Mouse (Mus musculus): ENCODE measurements around the gene Hectd1. TPM values are rescaled to one million over a fixed set of nuclear protein-coding genes. Genes with fewer than 3 reads are reported as not detected.
A peak's percentile ranks its signal among the peaks of the same experiment; 100 is the strongest.

Hectd1 gene
- polyA plus RNA-seq, 1 experiment from 2014 or later = 44.9 TPM

GRCm38 (mm10) chr12:51855872-51856271 lies 26.5 kb upstream of the Hectd1 start:
- Histone ChIP-seq H3K9me3 (no peaks in the 10 kb centered on the region), H3K27ac (no peak overlapping the region), H3K27me3 (no peaks in the 10 kb centered on the region), H3K4me3 (replicated peaks) (no peak overlapping the region), H3K36me3 (replicated peaks) (no peaks in the 10 kb centered on the region), H3K4me2 (no peak overlapping the region), H3K9ac (no peak overlapping the region), H3K4me1 (no peaks in the 10 kb centered on the region)
- 99% methylated on average over 2 of the region's 2 CpGs for WGBS
- no peak for ATAC-seq (ENCODE audit: low FRiP score)

GRCm38 (mm10) chr12:51855453-51855852 lies 26.1 kb upstream of the Hectd1 start:
- Histone ChIP-seq H3K9me3 (no peaks in the 10 kb centered on the region), H3K36me3 (replicated peaks) (no peaks in the 10 kb centered on the region), H3K4me1 (no peaks in the 10 kb centered on the region), H3K27me3 (no peaks in the 10 kb centered on the region), H3K27ac (no peak overlapping the region), H3K4me2 (no peak overlapping the region), H3K9ac (no peak overlapping the region), H3K4me3 (replicated peaks) (no peak overlapping the region)
- no peak for ATAC-seq (ENCODE audit: low FRiP score)
- WGBS = 71% methylated on average over 7 of the region's 7 CpGs

DNA sequence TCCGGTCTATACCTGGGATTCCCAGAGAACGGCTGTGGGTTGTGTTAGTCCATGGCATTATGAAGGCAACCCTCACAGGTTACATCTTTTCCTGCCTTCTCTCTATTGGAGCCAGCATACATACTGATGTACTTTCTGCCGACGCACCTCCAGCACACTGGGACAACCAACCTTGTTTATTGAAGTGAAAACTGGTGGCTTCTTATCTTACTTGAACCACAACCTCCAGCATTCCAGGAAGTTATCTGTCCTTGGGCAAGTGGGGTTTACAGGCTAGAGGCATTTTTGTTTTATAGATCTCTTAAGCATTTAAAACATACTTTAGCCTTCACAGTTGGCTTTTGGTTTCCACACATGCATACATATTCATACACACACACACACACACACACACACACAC lies 22.3 kb upstream of the Hectd1 start:
- Histone ChIP-seq H3K9me3 (no peaks in the 10 kb centered on the region), H3K27me3 (no peaks in the 10 kb centered on the region), H3K36me3 (replicated peaks) (no peaks in the 10 kb centered on the region), H3K4me1 (no peaks in the 10 kb centered on the region), H3K27ac (no peak overlapping the region), H3K9ac (no peak overlapping the region), H3K4me3 (replicated peaks) (no peak overlapping the region), H3K4me2 (no peak overlapping the region)
- no peak for ATAC-seq (ENCODE audit: low FRiP score)
- 87% methylated on average over 4 of the region's 4 CpGs for WGBS

GRCm38 (mm10) chr12:51851155-51851554 lies 21.8 kb upstream of the Hectd1 start:
- H3K27me3 ChIP-seq = no peaks in the 10 kb centered on the region
- H3K4me3 ChIP-seq (replicated peaks) = no peak overlapping the region
- 81% methylated on average over 3 of the region's 3 CpGs for WGBS
- no peak for ATAC-seq (ENCODE audit: low FRiP score)
- H3K36me3 ChIP-seq (replicated peaks) = no peaks in the 10 kb centered on the region
- no peak overlapping the region for H3K4me2 ChIP-seq
- no peaks in the 10 kb centered on the region for H3K4me1 ChIP-seq
- H3K9me3 ChIP-seq = no peaks in the 10 kb centered on the region
- no peak overlapping the region for H3K27ac ChIP-seq
- no peak overlapping the region for H3K9ac ChIP-seq

DNA sequence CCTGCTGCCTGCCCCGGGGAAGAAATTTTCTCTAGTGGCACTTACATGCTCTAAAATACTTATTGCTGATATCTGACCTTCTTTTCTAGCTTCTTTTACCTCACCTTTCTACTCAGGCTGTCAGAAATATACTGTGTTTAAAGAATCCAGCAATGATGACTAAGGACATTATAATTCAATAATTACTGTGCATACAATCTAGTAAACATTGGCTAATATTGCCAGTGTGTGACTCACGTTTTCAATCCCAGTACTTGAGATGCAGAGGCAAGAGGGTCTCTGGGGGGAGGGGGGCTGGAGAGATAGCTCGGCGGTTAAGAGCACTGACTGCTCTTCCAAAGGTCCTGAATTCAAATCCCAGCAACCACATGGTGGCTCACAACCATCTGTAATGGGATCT lies 21.0 kb upstream of the Hectd1 start:
- 90% methylated on average over 4 of the region's 4 CpGs for WGBS
- Histone ChIP-seq H3K4me2 (no peak overlapping the region), H3K4me1 (no peaks in the 10 kb centered on the region), H3K27ac (no peak overlapping the region), H3K9me3 (no peaks in the 10 kb centered on the region), H3K4me3 (replicated peaks) (no peak overlapping the region), H3K9ac (no peak overlapping the region), H3K27me3 (no peaks in the 10 kb centered on the region), H3K36me3 (replicated peaks) (no peaks in the 10 kb centered on the region)
- no peak for ATAC-seq (ENCODE audit: low FRiP score)

GRCm38 (mm10) chr12:51849902-51850301 lies 20.6 kb upstream of the Hectd1 start:
- 86% methylated on average over 2 of the region's 2 CpGs for WGBS
- Histone ChIP-seq H3K27me3 (no peaks in the 10 kb centered on the region), H3K9me3 (no peaks in the 10 kb centered on the region), H3K4me1 (no peaks in the 10 kb centered on the region), H3K27ac (no peak overlapping the region), H3K9ac (no peak overlapping the region), H3K36me3 (replicated peaks) (no peaks in the 10 kb centered on the region), H3K4me2 (no peak overlapping the region), H3K4me3 (replicated peaks) (no peak overlapping the region)
- no peak for ATAC-seq (ENCODE audit: low FRiP score)

DNA sequence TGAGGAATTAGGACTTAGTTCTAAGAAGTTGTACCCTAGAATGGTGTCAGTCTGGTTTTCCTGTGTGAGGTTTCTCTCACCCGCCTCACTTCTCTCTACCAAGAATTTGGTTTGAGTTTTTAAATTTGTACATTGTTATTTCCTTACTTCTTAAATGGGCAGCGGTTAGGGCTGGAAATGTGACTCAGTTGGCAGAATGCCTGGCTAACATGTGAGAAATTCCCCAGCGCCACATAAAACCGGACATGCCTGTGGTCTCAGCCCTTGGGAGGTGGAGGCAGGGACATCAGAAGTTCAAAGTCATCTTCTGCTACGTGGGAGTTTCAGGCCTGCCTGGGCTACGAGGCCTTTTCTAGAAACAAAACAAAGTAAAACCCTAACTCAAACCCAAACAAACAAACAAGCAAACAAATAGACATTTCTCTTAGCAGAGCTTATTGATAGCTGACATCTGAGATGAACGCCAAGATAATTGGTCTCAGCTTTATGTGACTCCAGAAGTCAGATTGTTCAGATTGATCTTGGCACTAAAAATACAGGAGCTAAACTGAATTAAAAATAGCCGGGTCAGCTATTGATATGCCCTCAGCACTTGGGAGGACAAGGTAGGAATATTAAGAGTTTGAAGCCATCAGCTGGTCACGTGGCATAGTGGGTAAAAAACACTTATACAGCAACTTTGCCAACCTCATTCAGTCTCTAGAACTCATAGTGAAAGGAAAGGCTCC lies 18.8 kb upstream of the Hectd1 start:
- Histone ChIP-seq H3K9ac (no peak overlapping the region), H3K4me2 (no peak overlapping the region), H3K27me3 (peaks cover 7% of the 10 kb centered on the region; the same call in 1 of the 2 replicates), H3K36me3 (replicated peaks) (no peaks in the 10 kb centered on the region), H3K27ac (no peak overlapping the region), H3K9me3 (no peaks in the 10 kb centered on the region), H3K4me3 (replicated peaks) (no peak overlapping the region), H3K4me1 (peaks cover 10% of the 10 kb centered on the region)
- 86% methylated on average over 9 of the region's 9 CpGs for WGBS
- no peak for ATAC-seq (ENCODE audit: low FRiP score)

DNA sequence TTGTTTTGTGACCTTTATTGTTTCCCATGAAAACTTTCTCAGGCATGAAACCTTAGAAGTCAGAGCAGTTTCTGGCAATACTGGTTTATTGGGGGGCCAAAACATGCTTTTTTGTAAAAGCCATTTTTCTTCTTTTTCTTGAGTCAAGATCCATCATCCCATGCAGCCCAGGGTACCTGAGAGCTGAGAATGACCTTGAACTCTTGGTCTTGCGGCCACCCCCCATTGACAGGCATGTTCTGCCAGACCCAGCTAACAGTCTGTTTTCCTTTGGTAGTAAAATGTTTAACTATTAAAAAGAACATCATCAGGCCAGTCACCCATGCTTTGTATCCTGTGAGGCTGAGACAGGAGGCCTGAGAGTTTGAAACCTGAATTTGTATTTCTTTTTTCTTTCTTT lies 15.9 kb upstream of the Hectd1 start:
- Histone ChIP-seq H3K4me1 (peaks cover 10% of the 10 kb centered on the region), H3K27ac (no peak overlapping the region), H3K4me2 (peak overlapping the region; percentile 59), H3K27me3 (peaks cover 7% of the 10 kb centered on the region; the same call in 1 of the 2 replicates), H3K9ac (no peak overlapping the region), H3K4me3 (replicated peaks) (peak overlapping the region; percentile 59), H3K9me3 (no peaks in the 10 kb centered on the region), H3K36me3 (replicated peaks) (no peaks in the 10 kb centered on the region)
- peak; percentile 36 for ATAC-seq (ENCODE audit: low FRiP score)
- WGBS = 32% methylated on average over 1 of the region's 1 CpGs

DNA sequence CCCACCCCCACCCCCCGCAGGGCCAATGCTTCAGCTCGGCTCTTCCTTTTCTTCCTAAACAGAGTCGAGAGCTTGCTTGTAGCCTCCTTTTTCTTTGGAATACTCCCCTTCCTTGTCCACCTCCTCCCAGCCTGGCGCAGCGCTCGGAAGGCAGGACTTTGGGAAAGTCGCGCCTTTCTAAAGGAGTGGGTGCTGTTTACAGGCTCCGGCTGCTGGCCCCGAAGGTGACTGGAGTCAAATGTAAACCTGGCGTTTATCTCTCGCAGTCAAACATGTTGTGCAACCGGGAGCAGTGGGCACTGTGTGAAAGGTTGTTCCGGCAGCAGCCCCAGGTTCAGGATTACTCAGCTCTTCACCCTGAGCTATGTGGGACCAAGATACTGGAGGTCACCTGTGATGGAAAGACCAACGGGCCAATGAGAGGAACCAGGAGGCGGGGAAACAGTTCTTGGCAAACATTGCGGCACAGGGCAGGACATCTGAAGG lies 15.5 kb upstream of the Hectd1 start:
- Histone ChIP-seq H3K9me3 (no peaks in the 10 kb centered on the region), H3K27me3 (peaks cover 7% of the 10 kb centered on the region; the same call in 1 of the 2 replicates), H3K27ac (peak overlapping the region; percentile 56), H3K4me3 (replicated peaks) (peak overlapping the region; percentile 59), H3K36me3 (replicated peaks) (no peaks in the 10 kb centered on the region), H3K4me2 (peak overlapping the region; percentile 59), H3K9ac (peak overlapping the region; percentile 58), H3K4me1 (peaks cover 10% of the 10 kb centered on the region)
- peak; percentile 96 for ATAC-seq (ENCODE audit: low FRiP score)
- under 1% methylated on average over 17 of the region's 17 CpGs for whole genome bisulfite sequencing

DNA sequence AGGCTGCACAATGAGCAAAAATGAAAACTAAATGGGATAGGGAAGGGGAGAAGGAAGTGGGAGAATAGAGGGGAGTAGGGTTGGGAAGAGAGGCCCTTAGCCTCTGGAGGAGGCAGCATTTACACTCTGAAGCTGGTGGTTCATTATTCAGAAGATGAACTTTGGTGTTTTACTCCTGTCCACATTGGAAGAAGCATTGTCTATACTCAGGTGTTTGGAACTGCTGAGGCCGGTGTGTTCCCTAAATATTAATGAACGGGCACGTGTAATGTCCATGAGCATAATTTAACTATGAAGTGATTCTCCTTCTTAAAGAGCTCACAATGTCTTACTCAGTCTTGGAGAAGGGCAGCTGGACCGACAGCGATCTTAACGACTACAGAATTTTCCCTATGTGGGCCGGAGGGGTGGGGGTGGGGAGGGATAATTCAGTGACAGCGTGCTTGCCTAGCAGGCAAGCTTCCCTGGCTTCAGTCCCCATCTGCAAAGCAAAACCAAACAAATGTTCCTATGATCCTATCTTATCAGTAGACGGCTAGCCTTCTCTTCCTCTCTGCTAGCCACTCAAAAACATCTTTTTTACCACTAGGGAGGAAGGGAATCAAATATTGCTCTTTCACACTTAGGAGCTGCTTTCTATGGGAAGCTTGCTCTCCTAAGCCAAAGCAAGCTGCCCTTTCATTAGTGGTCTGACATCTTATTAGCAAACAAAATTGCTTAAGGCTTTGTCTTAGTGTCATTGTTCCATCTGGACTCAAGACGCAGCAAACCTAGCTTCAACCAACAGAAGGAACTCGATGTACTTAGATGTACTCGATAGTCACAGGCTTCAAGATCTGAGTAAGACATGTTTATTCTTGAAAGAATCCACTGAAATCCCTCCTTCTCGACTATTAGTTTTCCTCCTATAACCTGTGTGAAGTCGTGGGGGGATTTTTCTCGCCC lies 14.5 kb upstream of the Hectd1 start:
- no peak for ATAC-seq (ENCODE audit: low FRiP score)
- Histone ChIP-seq H3K9ac (peak overlapping the region; percentile 58; the same call in 1 of the 2 replicates), H3K4me3 (replicated peaks) (peak overlapping the region; percentile 59), H3K9me3 (no peaks in the 10 kb centered on the region), H3K27me3 (peaks cover 7% of the 10 kb centered on the region; the same call in 1 of the 2 replicates), H3K4me2 (peak overlapping the region; percentile 59), H3K36me3 (replicated peaks) (no peaks in the 10 kb centered on the region), H3K4me1 (peaks cover 10% of the 10 kb centered on the region), H3K27ac (no peak overlapping the region)
- WGBS = 31% methylated on average over 15 of the region's 15 CpGs

DNA sequence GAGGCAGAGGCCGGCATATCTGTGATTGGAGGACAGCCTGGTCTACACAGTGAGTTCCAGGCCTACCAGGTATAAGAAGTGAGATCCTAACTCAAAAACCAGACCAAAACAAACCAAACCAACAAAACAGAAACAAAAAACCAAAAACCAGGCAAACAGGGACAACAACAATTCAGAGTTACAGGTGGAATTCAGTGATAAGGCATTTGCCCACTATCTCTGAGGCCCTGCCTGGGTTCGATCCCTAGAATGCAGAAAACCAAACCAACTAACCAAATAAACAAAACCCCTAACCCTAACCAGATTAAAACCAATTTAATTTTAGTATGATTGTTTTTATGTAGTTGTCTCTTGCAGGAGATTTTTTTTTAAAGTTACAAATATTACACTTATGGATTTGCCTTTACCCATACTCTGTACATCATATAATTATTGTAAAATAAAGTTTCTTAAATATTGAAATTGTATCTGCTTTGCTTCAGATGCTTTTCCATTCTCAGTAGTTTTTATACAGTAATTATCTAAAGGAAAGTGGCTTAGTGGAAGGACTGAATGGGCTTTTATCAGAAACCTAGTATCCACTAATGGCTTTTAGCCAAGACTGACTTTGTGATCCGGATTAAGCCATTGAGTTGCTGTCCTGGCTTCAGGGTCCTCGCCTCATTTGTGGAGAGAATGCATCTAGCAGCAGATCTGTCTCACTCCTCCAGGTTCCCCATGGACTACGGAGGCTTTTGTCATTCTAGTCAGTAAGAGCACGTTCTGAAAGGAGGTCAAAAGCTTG lies 12.9 kb upstream of the Hectd1 start:
- H3K4me2 ChIP-seq = no peak overlapping the region
- 37% methylated on average over 6 of the region's 6 CpGs for WGBS
- no peak for ATAC-seq (ENCODE audit: low FRiP score)

GRCm38 (mm10) chr12:51839856-51840255 lies 10.5 kb upstream of the Hectd1 start:
- WGBS = 91% methylated on average over 1 of the region's 1 CpGs
- no peak overlapping the region for H3K4me3 ChIP-seq (replicated peaks)
- no peaks in the 10 kb centered on the region for H3K36me3 ChIP-seq (replicated peaks)
- no peak for ATAC-seq (ENCODE audit: low FRiP score)
- H3K27me3 ChIP-seq = peaks cover 7% of the 10 kb centered on the region; the same call in 1 of the 2 replicates
- no peak overlapping the region for H3K9ac ChIP-seq
- no peaks in the 10 kb centered on the region for H3K9me3 ChIP-seq
- peaks cover 10% of the 10 kb centered on the region for H3K4me1 ChIP-seq
- H3K4me2 ChIP-seq = no peak overlapping the region
- no peak overlapping the region for H3K27ac ChIP-seq

More for the DNA sequence above, 12.9 kb upstream of the Hectd1 start:
- peaks cover 7% of the 10 kb centered on the region; the same call in 1 of the 2 replicates for H3K27me3 ChIP-seq
- no peak overlapping the region for H3K27ac ChIP-seq
- no peak overlapping the region for H3K4me3 ChIP-seq (replicated peaks)
- H3K9me3 ChIP-seq = no peaks in the 10 kb centered on the region
- no peaks in the 10 kb centered on the region for H3K36me3 ChIP-seq (replicated peaks)
- no peak overlapping the region for H3K9ac ChIP-seq
- peaks cover 10% of the 10 kb centered on the region for H3K4me1 ChIP-seq
